Mouse (Mus musculus): ENCODE data around the gene Slc22a6.

Gene Slc22a6

DNA sequence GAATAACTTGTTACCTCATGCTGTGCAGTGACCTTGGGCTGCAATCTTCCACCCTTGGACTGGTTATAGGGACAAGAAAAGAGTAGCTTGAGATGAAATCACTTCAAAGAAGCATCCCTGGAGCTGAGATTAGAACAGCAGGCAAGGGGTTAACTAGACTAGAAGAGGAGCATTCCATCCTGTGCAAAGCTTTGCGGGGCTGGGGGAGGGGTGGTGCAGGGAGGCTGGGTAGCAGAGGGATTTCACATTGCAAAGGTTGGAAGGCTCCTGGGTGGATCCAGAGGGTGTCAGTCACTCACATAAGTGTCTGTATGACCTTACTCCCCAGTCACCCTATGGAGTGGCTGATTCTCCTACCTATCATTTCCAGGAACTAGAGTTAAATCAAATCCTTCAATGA lies 23.3 kb upstream of the Slc22a6 start:
- no peak for TF ChIP-seq GATA4 (IDR thresholded peaks at IDR 0.05; ENCODE audit: insufficient replicate concordance, low read length)

DNA sequence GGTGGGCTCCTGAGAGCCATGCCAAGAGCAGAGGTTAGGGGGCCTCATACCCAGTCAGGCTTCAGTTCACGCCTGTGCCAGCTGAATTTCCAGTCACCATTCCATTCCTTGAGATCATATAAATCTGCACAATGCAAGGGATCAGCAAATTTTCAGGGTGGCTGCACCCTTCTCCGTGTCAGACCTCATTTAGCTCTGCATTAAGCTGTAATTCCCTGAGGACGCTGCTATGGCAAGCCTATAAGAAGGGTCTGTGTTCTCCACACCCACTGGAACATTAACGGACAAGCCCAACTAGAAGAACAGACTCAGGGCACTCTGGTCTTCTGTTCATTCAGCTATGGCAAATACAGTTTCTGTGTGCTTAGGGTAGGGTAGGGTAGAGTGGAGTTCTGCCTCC lies 20.6 kb upstream of the Slc22a6 start:
- TF ChIP-seq GATA4 (IDR thresholded peaks at IDR 0.05; ENCODE audit: insufficient replicate concordance, low read length), result no peak

DNA sequence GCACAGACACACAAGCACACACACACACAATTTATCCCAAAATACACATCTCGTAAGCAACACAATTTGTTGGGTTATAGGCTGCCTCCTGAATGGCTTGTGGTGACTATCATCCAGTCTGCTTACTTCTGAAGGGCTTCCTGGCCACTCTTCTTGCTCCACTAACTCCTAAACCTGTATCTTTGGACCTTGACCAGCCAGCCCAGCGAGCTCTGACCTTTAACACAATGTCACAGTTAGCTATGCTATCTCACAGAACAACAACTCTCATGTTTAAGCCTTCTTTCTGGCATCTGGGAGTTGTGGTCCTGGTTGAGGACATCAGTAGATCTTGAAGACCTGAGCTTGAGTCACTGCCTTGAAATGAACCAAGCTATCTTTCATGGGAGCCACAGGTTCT lies 18.6 kb upstream of the Slc22a6 start:
- no peak for TF ChIP-seq GATA4 (IDR thresholded peaks at IDR 0.05; ENCODE audit: insufficient replicate concordance, low read length)

DNA sequence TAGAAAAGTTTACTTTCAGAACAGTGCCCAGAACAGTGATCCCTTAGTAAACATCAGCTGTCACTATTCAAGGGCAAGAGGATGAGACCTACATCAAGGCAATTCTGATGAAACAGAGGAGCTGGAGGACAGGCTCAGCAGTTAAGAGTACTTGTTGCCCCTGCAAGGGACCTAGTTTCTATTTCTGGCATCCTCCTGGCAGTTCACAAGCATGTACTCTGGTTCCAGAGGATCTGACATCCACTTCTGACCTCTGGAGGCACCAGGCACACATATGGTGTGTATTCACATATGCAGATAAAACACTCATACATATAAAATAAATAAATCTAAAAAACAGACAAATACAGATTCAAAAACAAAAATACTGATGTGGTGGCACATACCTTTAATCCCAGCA lies 15.9 kb upstream of the Slc22a6 start:
- TF ChIP-seq GATA4 (IDR thresholded peaks at IDR 0.05; ENCODE audit: insufficient replicate concordance, low read length), result no peak

DNA sequence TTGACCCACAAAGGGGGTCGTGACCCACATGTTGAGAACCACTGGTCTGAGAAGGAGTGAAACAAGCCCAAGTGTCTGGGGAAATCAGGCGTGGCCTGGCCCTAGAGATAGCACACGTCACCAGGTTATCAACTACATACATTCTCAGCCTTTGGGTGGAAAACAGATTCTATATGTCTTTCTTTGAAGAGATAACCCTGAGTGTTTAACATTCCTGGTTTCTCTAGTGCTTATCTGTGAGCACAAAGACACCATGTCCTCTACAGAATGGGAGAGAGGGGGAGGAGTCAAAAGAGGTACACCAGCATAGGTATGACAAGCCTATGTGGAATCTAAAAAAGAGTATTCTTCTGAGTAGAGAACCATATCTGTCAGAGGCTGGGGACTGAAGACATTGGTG lies 14.9 kb upstream of the Slc22a6 start:
- no peak for TF ChIP-seq GATA4 (IDR thresholded peaks at IDR 0.05; ENCODE audit: insufficient replicate concordance, low read length)

DNA sequence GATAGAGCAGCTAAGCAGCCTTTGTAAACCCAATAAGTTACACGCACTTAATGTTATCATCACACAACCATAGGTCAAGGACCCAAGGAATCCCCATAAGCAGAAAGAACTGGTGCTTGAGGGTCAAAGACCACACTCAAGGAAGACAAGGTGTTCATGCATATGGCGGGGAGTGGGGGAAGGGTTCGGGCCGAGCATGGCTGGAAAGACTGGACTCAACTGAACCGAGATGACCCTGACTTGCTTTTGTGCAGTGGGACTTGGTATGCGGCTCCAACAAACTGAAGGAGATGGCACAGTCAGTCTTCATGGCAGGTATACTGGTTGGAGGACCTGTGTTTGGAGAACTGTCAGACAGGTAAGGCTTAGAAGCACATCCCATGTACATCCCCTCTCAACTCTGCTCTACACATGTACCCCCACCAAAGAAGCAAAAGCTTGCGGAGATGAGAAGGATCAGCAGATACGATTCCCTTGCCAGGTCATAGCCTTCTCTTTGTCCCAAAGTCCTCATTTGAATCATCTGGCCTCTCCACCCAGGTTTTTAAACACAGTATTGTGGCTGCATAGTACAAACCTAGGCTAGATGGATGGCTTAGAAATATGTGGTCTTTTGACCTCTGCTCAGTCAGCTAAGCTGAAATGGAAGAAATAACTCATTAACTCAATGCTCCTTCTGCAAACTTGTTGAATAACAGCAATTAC lies 13.2 kb upstream of the Slc22a6 start:
- TF ChIP-seq GATA4 (IDR thresholded peaks at IDR 0.05; ENCODE audit: insufficient replicate concordance, low read length), result no peak

DNA sequence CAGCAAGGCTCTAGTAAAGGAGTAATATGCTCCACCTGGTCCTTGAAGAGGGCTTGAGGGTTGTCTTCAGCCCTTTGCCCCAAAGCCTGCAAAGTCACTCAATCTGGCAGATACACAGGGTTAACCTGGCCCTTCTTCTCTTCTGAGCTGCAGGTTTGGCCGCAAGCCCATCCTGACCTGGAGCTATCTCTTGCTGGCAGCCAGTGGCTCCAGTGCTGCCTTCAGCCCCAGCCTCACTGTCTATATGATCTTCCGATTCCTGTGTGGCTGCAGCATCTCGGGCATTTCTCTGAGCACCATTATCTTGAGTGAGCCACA lies 12.6 kb upstream of the Slc22a6 start:
- TF ChIP-seq GATA4 (IDR thresholded peaks at IDR 0.05; ENCODE audit: insufficient replicate concordance, low read length), result no peak

DNA sequence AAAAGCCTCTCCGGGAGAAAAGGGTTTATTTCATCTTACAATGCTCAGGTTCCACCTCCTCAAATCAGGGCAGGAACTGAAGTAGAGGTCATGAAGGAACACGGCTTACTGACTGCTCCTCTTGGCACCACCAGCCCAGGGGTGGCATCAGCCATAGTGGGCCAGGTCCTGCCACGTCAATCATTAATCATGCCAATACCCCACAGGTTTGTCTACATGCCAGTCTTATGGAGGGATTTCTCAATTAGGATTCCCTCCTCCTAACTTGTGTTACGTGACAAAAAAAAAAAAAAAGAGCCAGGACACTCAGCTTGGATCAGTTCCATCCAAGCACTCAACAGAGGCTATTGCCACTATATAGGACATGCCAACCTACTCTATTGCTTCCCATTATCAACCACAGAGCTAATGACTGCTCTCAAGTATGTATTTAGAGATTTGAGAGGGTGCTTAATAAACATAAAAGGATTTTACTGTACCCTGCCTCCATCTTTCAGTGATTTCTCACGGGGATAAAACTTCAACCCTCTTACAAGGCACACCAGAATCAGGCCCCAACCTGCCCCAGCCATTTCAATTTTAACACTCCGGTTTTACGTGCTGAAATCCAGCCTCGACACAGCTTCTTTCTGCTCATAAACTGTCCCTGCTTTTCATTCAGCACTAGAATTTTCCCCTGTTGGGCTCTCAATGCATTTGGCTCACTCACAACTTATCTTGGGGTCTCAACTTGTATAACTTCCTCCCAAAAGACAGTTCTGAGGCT lies 6.3 kb upstream of the Slc22a6 start:
- no peak for TF ChIP-seq GATA4 (IDR thresholded peaks at IDR 0.05; ENCODE audit: insufficient replicate concordance, low read length)

DNA sequence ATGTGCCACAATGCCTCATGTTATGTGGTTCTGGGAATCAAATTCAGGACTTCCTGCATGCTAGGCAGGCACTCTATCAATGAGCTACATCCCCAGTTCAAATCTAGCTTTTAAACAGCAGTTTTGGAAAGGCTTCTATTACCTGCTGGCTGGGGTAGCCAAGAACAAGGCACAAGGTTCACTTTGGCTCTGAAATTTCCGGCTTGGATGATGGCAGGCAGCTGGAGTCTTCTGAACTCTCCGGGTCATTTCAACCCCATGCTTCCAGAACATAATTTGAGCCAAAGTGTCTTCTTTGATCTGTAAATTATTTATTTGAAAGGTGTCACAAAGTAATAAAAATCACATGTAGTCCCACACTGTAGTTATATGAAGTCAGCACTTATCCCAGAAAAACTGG lies 4.7 kb upstream of the Slc22a6 start:
- no peak for TF ChIP-seq GATA4 (IDR thresholded peaks at IDR 0.05; ENCODE audit: insufficient replicate concordance, low read length)

DNA sequence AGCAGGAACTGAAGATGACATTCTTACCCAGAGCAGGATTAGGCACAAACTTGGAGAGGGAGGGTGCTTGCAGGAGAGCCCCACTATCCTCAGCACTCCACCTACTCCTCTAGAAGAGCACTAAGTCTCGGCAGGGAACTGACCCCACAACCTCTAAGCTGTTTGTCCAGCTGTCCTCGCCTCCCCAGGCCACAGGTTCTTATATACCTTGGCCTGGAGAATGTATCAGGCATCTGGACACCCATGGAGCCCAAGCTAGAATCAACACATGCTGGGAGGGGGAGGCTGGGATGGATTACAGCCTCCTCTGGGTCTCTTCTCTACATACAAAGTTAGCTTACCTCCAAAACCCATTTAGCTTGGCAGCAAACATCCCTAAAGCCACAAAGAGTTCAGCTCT lies 3.5 kb upstream of the Slc22a6 start:
- TF ChIP-seq GATA4 (IDR thresholded peaks at IDR 0.05; ENCODE audit: insufficient replicate concordance, low read length), result no peak

DNA sequence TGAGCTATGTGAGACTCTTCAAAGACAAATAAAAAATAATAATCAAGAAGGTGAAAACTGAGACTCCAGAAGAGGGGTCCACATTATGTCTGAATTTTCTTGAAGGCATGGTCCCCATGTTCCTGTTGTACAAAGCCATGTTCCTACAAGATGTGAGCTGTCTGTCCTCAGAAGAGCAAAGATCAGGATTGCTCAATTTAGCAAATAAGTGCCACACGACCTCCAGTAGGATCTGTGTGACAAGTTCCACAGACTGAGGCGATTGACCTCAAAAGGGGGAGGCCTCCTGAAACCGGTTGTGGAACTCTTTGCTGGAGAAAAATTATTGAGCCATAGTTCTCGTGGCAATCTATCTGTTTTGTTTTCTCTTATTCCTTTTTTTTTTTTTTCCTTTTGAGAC lies 1.5 kb upstream of the Slc22a6 start:
- no peak for TF ChIP-seq GATA4 (IDR thresholded peaks at IDR 0.05; ENCODE audit: insufficient replicate concordance, low read length)

DNA sequence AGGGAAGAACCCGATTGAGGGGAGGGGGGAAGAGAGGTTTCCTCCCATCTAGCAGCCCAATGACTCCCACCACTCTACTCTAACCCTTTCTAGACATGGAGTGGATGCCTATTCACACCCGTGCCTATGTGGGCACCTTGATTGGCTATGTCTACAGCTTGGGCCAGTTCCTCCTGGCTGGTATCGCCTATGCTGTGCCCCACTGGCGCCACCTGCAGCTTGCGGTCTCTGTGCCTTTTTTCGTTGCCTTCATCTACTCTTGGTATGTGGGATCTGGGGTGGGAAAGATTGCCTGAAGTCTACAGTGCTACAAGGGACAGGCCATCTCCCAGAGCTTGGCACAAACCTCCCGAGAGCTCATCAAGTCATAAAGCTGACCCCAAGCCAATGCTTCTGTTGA lies 3.3 kb downstream of the Slc22a6 start:
- TF ChIP-seq GATA4 (IDR thresholded peaks at IDR 0.05; ENCODE audit: insufficient replicate concordance, low read length), result no peak

DNA sequence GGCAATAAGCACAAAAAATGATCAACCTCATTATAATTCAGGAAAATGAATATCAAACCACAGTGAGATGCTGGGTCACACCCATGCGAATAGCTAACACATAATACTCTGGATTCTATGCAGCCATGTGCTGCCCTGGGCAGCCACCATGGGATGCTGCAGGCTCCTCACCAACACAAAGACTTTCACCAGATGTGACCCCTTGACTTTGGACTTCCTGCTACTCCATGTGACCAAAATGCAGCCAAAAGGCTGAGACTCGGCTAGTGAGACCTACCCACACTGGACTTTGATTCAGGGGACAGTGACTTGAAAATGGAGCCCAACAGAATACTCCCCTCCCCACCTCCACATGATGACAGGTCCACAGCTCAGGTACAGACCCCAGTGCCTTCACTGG lies 12.4 kb downstream of the Slc22a6 start:
- no peak for TF ChIP-seq GATA4 (IDR thresholded peaks at IDR 0.05; ENCODE audit: insufficient replicate concordance, low read length)

DNA sequence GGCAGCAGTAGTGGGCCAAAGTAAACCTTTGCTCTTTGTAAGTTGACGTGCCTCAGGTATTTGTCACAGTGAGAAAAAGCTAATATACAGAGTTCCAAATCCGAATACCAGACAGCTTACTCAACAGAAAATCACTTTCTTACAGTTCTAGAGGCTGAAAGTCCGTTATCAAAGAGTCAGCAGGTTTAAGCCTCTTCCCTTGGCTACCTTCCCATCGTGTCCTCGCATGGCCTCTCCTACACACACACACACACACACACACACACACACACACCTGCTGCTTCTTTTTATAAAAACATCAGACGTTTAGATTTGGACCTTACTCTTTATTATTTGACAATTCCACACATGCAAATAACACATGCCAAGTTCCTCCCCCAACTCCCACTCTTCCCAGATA lies 13.0 kb downstream of the Slc22a6 start:
- TF ChIP-seq GATA4 (IDR thresholded peaks at IDR 0.05; ENCODE audit: insufficient replicate concordance, low read length), result no peak

DNA sequence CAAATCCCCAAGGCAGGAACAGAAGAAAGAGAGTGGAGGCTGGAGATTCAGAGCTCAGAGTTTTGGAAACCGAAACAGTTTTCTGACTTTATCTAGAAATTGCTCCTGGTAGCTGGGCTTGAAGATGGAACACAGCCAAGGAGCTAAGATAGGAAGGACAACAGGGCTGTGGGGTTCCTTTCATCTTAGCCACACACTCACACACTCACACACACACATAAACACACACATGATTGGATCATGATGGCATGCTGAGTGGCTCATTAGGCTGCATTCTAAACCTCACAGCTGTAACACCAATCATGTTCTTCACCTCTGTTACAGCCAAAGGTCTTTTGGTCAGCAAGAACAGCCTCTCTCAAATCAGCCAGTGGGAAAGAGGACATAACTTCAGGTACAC lies 14.2 kb downstream of the Slc22a6 start:
- no peak for TF ChIP-seq GATA4 (IDR thresholded peaks at IDR 0.05; ENCODE audit: insufficient replicate concordance, low read length)

DNA sequence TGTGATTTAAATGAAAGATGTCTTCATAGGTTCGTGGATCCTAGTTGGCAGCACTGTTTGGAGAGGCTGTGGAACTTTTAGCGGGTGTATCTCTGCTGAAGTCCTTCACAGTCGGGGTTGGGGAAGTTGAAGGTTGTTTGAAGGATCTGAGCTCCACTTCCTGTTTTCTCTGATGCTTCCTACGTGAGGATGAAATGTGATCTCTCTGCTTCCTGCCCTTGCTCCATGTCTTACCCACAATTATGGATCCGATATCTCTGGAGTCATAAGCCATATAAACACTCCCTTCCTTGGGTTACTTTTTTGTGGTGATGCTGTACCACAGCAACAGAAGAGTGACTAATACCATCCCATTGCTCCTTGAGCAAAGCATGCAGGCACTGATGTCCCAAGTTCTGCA lies 24.2 kb downstream of the Slc22a6 start:
- no peak for TF ChIP-seq GATA4 (IDR thresholded peaks at IDR 0.05; ENCODE audit: insufficient replicate concordance, low read length)

DNA sequence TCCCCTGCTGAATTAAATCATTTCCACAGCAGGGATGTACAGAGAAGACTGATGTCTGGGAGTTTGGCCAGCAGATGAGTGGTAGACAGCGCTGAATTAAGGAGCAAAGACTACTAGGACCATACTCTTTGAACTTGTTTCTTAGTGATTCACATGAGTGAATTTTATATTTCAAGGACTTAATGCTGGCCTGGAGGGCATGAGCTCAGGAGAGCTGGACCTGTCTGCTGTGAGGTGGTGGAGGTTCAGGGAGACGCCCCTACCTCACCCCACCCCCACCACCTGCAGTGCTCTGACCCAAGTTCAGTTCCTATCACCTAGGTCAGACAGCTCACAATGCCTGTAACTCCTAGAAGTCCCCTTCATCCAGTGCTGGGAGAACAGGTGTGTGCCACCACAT lies 28.6 kb downstream of the Slc22a6 start:
- no peak for TF ChIP-seq GATA4 (IDR thresholded peaks at IDR 0.05; ENCODE audit: insufficient replicate concordance, low read length)
